Mouse (Mus musculus): ENCODE measurements at regions not wholly inside any gene's neighbourhood (a gene's known extent, or its start where the extent isn't known, plus 50 kb on each side); places are given as distances from the start of the nearest gene placed in this dataset.

GRCm38 (mm10) chr1:73113137-73113536 is 97.4 kb upstream of the Tnp1 start:
- TF ChIP-seq CTCF (IDR thresholded peaks at IDR 0.05), result no peak
- DNase-seq, result peak; percentile 78
- H3K4me3 ChIP-seq, result peak overlapping the region; percentile 40
- intact Hi-C loops (cut with DNase I), result loop anchor here (5.0 kb wide), 4 partner anchors 66 to 236 kb away; no protein-coding TSS in a partner anchor
- peak overlapping the region; percentile 89 for H3K27ac ChIP-seq

- H3K27ac ChIP-seq, result peak overlapping the region; percentile 89
- intact Hi-C loops (cut with DNase I), result loop anchor here (5.0 kb wide), 4 partner anchors 65 to 235 kb away; no protein-coding TSS in a partner anchor
- TF ChIP-seq CTCF (IDR thresholded peaks at IDR 0.05), result no peak
- H3K4me3 ChIP-seq, result no peak overlapping the region
- peak; percentile 39 for DNase-seq
Observed at GRCm38 (mm10) chr1:73112711-73113110, 97.0 kb upstream of the Tnp1 start.

GRCm38 (mm10) chr1:73111911-73112310 is 96.2 kb upstream of the Tnp1 start:
- intact Hi-C loops (cut with DNase I), result loop anchor here (5.0 kb wide), 4 partner anchors 65 to 235 kb away; no protein-coding TSS in a partner anchor
- peak; percentile 69 for DNase-seq
- Histone ChIP-seq H3K4me3 (no peak overlapping the region), H3K27ac (peak overlapping the region; percentile 89)
- TF ChIP-seq CTCF (IDR thresholded peaks at IDR 0.05), result no peak

GRCm38 (mm10) chr1:73105856-73106463 is 90.3 kb upstream of the Tnp1 start:
- Histone ChIP-seq H3K4me3 (no peak overlapping the region), H3K27ac (peak overlapping the region; percentile 31)
- intact Hi-C loops (cut with DNase I), result no loop called here
- no peak for TF ChIP-seq CTCF (IDR thresholded peaks at IDR 0.05)
- peak; percentile 73 for DNase-seq

GRCm38 (mm10) chr1:73097645-73098440 is 82.1 kb upstream of the Tnp1 start:
- Histone ChIP-seq H3K4me3 (no peak overlapping the region), H3K27ac (no peak overlapping the region)
- DNase-seq, result no peak
- TF ChIP-seq CTCF (IDR thresholded peaks at IDR 0.05), result no peak
- intact Hi-C loops (cut with DNase I), result no loop called here

GRCm38 (mm10) chr1:73089636-73090035 is 73.9 kb upstream of the Tnp1 start:
- intact Hi-C loops (cut with DNase I), result no loop called here
- DNase-seq, result no peak
- H3K4me3 ChIP-seq, result no peak overlapping the region
- H3K27ac ChIP-seq, result no peak overlapping the region
- no peak for TF ChIP-seq CTCF (IDR thresholded peaks at IDR 0.05)

- H3K27ac ChIP-seq, result no peak overlapping the region
- TF ChIP-seq CTCF (IDR thresholded peaks at IDR 0.05), result no peak
- intact Hi-C loops (cut with DNase I), result no loop called here
Observed at GRCm38 (mm10) chr1:73088494-73088893, 72.8 kb upstream of the Tnp1 start.

GRCm38 (mm10) chr1:73084946-73085345 is 69.2 kb upstream of the Tnp1 start:
- intact Hi-C loops (cut with DNase I), result no loop called here
- TF ChIP-seq CTCF (IDR thresholded peaks at IDR 0.05), result no peak
- DNase-seq, result no peak
- no peak overlapping the region for H3K4me3 ChIP-seq
- no peak overlapping the region for H3K27ac ChIP-seq

More at GRCm38 (mm10) chr1:73088494-73088893, 72.8 kb upstream of the Tnp1 start:
- DNase-seq, result no peak
- no peak overlapping the region for H3K4me3 ChIP-seq

GRCm38 (mm10) chr1:73083396-73083795 is 67.7 kb upstream of the Tnp1 start:
- intact Hi-C loops (cut with DNase I), result no loop called here
- Histone ChIP-seq H3K27ac (no peak overlapping the region), H3K4me3 (no peak overlapping the region)
- no peak for TF ChIP-seq CTCF (IDR thresholded peaks at IDR 0.05)
- no peak for DNase-seq

- H3K4me3 ChIP-seq, result no peak overlapping the region
- no peak overlapping the region for H3K27ac ChIP-seq
- intact Hi-C loops (cut with DNase I), result no loop called here
- DNase-seq, result no peak
- no peak for TF ChIP-seq CTCF (IDR thresholded peaks at IDR 0.05)
Observed at GRCm38 (mm10) chr1:73079518-73079917, 63.8 kb upstream of the Tnp1 start.

GRCm38 (mm10) chr1:73077156-73077555 is 61.4 kb upstream of the Tnp1 start:
- no peak overlapping the region for H3K27ac ChIP-seq
- DNase-seq, result no peak
- TF ChIP-seq CTCF (IDR thresholded peaks at IDR 0.05), result no peak
- H3K4me3 ChIP-seq, result no peak overlapping the region
- intact Hi-C loops (cut with DNase I), result no loop called here

GRCm38 (mm10) chr1:73075699-73076373 is 60.1 kb upstream of the Tnp1 start:
- TF ChIP-seq CTCF (IDR thresholded peaks at IDR 0.05), result no peak
- H3K4me3 ChIP-seq, result no peak overlapping the region
- no peak overlapping the region for H3K27ac ChIP-seq
- intact Hi-C loops (cut with DNase I), result no loop called here
- DNase-seq, result no peak

- Histone ChIP-seq H3K27ac (no peak overlapping the region), H3K4me3 (no peak overlapping the region)
- intact Hi-C loops (cut with DNase I), result no loop called here
- no peak for TF ChIP-seq CTCF (IDR thresholded peaks at IDR 0.05)
- DNase-seq, result no peak
Observed at GRCm38 (mm10) chr1:73075159-73075558, 59.5 kb upstream of the Tnp1 start.

Data from gastrocnemius, adult 2 months (tissue).